Mouse (Mus musculus) ES-E14 (cell line): ENCODE data around the gene Magi1.

Experiments
- CHD2 ChIP-seq: IDR thresholded peaks from 2 replicates; pipeline ENCODE4 v1.6.1; 2014; ENCODE audit warnings: mild to moderate bottlenecking, low read depth, low read length, inconsistent platforms
- ZC3H11A ChIP-seq: IDR thresholded peaks from 2 replicates; pipeline ENCODE4 v1.6.1; 2012; ENCODE audit warnings: low read depth, mild to moderate bottlenecking, inconsistent platforms, low read length, borderline replicate concordance

DNA sequence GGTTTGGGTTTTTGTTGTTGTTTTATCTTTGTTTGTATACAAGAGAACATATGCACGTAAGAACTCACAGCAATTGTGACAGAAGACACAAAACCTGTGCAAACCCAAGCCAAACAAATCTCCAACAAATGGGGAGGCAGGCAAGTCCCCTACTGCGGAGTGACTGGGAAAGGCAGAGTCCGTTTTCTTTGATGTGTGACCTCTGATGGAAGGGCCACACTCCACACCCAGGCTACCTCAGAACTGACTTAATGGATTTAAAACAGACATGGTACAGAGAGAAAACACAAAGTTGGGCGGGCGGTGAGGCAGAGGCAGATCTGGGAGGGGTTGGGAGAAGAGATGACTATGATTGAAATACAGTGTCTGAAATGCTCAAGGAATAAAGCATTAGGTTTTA lies 390.8 kb downstream of the Magi1 start:
- TF ChIP-seq CHD2 (no peak), ZC3H11A (no peak)
